Mouse (Mus musculus) gastrocnemius, adult 18-20 months (tissue): ENCODE measurements at regions not wholly inside any gene's neighbourhood (a gene's known extent, or its start where the extent isn't known, plus 50 kb on each side); places are given as distances from the start of the nearest gene placed in this dataset.

ENCODE experiments used
- DNase-seq: peaks from one replicate; pipeline ENCODE4 v3.0.0; 2021; ENCODE audit warnings: low spot score

DNA sequence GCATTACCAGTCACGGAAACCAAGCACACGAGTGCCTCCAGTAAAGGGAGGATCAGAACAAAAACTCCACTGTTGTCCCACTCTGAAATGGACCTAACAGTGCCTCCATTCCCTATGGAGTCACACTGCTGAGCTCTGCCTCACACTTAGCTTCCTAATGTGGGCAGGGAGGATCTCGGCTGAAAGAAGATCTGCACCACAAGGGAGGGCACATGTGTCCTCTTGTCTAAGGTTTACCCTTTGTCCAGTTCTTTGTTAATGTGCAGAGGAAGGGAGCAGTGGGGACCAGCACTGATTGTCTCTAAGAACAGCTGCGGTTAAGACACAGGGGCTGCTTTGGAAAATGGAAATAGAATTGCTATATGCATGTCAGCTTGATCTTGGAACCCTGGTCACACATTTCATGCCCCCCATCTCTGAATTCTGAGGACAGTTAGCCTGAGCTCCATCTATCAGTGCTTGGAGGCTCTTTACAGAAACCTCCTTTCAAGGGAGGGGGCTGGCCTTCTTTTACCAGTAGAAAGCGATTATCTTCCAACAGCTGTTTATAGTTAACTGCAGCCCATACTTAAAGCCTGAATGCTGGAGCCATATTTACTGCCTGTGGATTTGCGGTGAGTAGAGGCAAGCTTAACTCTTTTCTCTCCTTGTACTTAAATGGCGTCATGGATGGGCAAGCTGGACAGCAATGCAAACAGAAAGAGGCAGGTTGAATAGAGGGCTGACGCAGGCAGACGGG lies 485.5 kb upstream of the Cdh11 start:
- no peak for DNase-seq

DNA sequence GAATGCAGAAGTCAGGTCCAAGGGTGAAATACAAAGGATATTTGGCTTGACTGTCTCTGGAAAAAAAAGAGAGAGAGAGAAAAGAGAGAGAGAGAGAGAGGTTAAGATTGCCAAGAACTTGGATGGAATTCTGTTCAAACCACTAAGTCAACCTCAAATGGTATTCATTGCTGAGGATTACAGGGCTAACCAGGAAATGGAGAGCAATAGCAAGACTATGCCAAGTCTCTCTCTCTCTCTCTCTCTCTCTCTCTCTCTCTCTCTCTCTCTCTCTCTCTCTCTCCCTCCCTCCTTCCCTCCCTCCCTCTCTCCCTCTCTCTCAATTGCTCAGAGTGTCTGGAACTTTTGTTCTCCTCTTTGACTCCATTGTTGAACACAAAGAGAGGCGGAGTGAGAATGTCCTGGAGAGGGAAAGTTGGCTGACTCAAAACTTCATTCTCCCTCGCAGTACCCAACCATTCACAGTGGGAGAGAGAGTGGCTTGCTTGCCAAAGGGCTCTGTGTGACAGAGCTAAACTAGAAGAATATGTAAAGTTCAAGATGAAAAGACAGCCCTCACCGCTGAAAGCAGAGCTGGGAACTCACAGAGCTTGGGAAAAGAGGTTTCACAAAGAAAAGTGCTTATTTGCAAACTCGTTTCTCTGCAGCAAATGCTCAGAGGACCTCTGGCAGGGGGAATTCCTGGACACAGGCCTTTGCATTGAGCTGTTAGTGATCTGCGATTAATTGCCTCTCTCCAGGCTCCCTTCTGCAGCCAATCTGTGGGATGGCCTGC lies 487.1 kb upstream of the Cdh11 start:
- DNase-seq, result no peak

DNA sequence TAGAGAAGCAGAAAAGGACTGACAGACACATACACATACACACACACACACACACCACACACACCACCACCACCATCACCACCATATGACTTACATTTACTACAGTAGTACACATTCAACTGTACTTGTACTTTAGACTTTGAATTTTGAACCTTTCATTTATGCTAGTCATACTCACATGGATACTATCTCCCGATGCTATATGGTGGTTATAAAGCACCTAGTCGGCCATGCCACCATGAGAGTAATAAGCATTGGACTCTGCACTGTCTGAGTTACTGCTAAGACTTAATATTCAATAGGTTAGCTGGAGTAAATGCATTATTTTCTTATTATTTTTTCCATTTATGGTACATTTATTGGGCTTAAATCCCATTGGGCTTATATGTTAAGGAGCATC lies 488.0 kb upstream of the Cdh11 start:
- no peak for DNase-seq

DNA sequence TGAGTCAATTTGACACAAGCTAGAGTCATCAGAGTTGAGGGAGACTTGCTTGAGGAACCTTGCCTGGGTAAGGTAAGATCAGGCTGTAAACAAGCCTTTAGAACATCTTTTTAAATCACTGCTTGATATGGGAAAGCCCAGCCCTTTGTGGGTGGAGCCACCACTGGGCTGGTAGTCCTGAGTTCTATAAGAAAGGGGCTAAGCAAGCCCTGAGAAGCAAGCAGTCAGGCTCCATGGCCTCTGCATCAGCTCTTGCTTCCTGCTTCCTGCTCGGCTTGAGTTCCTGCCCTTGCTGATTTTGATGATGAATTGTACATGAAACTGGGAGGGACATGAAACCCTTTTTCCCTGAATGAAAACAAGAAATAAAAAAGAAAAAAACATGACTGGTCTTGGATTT lies 496.4 kb upstream of the Cdh11 start:
- DNase-seq, result no peak

DNA sequence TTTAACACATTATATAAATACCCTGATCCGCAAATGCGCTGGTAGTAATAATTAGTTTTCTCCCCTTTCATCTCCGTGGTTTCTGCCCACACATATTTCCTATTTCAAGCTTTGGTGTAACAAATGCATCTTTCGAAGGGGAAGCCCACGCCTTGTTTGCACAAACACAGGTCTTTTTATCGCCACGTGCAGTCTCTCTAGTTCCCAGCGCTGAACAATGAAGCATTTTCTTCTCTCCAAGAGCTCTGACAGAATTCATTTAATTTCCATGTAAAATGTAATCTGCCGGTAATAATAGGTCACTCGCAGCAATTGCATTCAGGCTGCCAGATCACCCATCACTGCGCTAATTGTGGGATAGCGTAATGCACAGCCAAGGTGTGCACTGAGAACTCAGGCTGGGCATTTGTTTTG lies 503.1 kb upstream of the Cdh11 start:
- DNase-seq, result no peak

DNA sequence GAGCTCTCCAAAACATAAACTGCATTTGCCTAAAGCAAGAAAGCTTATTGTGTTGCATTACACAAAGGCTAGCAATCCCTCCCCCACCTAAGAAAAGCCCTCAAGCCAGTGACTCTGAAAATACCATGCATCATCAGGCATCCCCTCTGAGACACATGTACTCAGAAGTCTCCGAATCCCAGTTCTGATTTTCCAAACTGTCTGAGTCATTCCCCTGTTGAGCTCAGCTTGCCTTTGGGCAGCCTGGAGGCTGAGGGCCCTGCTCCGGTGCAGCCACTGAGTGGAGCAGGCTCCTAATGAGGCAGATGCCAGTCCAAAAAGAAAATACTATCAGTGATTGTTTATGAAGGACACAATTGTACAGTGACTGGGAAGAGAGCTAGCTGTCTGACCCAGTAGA lies 507.5 kb upstream of the Cdh11 start:
- no peak for DNase-seq

DNA sequence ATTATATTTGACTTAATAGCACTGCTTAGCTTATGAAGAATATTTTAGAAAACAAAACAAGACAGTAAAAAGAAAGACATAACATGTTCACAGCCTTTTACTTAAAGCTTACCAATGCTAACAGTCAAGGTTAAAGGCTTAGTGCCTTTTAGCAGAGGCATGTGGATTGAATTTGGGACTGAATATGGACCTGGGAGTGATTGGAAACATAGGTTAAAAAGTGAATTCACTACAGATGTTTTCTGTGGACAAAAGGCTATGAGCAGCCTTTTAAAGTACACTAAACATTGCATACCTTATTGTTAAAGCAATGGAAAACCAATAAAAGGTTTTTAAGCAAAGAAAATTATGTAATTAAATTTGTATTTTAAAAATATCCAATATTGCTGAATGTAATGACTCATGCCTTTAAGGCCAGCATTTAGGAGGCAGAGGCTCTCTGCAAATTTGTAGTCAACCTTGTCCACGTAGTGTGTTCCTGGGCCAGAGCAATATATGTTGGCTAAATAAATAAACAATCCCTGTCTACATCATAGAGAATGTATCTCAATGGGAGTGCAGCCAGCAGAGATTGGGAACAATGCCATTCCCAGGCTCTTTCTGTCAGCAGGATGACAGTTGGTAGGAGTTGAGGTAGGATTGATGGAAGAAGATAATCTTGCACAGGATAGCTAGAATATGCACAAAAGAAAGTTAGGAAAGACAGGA lies 521.2 kb upstream of the Cdh11 start:
- DNase-seq, result no peak

DNA sequence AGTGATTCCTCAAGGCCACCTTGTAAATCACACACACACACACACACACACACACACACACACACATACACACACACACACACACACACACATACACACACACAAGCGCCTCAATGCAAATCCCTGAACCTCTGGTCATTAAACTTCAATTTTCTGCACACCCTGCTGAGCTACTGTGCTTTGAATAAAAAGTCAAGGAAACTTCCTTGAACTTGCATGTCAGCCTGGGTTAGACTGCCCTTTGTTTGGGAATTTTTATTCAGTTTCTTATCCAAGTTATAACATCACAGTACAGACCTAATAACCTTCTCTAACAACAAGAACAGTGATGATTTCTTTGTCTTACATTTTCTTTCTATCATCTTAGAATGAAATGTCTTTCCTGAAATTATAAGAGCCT lies 528.1 kb upstream of the Cdh11 start:
- DNase-seq, result no peak

DNA sequence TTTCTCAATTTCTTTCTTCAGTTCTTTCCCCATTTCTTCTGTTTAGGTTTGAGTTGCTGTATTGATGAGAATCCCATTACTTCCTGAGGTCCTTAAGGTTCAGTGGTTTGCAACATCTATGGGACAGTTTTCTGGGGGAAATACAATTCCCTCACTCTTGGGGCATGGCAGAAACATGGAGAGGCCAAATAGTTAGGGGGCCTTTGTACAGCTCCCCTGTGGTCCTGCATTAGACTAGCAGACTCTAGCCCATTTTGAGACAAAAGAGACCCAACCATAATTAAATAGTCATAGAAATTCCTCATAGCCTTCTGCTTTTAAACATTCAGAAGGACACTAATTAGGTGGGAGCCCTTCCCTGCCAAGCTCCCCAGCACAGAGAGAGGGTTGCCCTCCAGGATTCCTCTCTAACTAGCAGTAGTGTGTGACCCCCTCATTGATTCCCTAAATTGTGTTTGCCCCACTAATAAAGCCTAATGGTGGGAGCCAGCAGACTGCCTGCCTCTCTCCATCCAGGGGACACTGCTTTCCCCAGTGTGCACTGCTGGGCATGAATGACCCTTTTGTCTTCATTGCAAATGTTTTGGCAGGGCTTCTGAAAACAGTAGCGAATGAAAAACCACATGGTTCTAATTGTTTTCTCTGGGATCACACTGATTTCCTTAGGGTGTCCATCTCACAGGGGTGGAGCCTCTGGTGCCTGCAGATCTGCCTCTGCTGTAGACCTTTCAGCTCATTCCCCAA lies 529.0 kb upstream of the Cdh11 start:
- no peak for DNase-seq

DNA sequence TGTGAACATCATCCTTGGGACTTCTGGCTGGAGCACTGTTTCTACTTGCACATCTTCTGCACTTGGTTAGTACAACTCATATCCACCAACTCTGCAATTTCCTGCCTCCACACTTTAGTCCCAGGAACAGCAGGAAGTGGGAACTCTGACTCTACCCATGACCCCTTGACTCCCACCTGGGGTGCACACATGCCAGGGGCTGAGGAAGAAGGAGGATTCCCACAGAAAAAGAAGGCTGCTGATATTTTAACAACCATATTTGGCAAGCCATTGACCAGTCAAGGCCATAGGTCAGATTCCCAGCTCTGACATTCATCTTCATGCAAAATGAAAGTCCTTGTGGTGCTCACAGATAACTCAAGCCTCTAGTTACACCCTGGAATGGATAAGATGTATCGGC lies 530.3 kb upstream of the Cdh11 start:
- no peak for DNase-seq

DNA sequence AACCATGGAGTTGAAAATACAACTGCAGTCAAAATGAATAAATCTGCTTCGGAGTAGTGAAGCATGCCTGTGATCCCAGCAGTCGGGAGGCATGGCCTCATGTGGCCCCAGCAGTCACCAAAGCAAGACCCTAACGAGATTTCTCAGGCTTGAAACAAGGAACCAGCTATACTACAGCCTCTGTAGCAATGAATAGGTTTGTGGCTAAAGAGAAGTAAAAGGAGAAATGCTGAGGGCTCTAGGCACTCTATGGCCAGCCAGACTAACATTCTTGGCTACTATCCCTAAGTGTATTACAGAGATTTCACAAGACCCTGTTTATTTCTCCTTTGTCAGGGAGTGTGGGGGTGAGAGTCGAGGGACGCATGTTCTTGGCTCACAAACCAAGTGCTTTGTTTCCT lies 531.2 kb upstream of the Cdh11 start:
- no peak for DNase-seq

DNA sequence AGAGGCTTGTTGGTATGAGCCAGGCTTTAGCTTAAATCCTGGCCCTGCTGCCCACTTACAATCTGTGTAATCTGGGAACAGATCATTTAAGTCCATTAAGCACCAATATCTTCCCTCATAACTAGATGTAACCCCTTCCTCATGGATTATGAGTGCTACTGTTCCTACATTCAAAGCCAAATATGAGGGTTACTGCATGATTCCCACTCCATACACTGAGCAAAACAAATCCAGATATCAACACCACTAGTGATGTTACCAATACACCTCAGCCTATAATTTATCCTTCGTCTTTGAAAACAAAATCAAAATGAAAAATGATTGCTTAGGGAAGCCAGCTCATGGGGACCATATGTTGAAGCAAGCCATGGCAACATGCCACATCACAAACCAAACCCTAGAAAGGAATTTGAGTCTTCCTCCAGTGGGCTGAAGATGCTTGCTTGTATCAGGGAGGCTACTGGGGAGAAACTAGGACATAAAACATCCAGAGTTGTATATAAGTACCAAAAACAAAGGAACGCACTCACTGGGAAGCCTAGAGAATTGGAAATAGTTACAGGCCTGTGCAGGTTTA lies 531.8 kb upstream of the Cdh11 start:
- no peak for DNase-seq

DNA sequence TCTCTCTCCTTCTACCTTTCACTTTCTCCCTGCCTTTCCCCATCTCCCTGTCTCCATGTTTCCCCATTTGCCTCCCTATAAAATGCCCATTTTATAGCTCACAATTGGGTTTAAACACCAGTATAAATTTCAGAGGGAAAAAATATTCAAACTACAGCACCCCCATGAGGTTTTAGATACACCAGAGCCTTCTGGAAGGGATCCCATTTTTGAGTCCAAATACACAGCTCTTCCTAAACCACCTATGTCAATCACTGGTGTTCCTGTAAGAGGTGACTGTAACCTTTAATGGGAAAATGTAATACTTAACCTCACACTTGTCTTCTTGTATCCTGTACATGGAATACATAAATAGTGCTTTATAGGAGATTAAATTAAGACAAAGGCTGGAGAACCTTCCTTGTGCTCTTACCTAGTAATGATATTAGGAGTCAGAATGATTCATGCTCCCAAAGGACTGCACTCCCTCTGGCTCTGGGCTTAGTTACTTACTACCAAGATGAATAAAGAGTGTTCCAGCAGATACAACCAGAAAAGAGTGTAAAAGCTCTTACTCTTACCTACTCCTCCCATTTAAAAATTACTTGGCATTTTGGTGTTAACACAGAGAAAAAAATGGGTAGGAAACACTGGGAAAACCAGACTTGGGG lies 538.7 kb upstream of the Cdh11 start:
- no peak for DNase-seq

DNA sequence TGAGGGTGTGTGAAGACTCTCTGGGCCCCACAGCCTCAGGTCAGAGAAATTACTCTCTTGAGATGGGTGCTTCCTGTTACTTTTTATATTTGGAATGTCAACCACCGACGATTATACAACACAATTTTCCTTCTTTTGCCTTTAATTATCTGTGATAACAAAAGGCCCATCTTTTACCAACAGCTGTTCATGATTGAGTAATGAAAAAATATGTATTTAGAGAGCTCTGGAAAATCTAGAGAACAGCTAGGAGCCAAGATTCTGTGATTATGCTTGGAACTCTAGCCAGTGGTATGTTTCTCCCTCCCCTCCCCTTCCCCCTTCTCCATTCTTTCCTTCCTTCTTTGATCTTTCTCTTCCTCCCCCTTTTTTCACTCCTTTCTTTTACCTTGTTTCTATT lies 546.0 kb upstream of the Cdh11 start:
- no peak for DNase-seq

DNA sequence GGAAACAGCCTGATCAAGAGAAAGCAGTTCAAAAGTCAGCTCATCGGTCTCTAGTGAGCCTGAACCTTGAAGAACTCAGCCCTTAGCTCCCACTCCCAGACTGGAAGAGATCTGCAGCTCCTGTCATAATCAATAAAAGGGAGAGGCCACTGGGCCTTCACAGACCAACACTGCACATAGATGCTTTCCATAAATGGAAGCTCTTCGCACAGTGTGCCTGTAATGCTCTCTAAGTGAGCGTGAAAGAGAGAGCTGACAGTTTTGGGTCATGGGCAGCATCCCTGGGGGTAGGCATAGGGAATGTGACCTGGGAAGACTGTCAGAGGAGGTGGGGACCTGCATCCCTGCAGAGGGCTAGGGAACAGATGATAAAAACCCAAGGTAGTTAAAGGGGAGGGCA lies 551.9 kb upstream of the Cdh11 start:
- DNase-seq, result no peak

DNA sequence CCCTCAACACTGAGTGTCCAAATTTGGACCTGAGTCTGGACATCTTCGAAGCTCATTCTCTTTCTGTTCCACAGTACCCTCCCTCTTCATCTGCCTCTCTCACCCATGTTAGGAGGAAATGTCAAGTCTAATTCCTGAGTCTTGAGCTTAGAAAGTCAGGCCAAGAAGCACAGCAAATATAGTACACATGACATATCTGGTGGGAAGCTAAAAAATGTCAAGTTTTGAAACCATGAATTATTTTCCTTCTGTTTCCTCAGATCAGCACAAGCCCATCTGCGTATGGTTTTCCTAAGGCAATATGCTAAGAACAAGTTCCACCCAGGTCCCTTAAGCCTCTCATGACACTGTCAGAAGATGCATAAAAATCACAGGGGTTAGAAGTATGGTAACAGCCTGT lies 553.6 kb upstream of the Cdh11 start:
- DNase-seq, result no peak

DNA sequence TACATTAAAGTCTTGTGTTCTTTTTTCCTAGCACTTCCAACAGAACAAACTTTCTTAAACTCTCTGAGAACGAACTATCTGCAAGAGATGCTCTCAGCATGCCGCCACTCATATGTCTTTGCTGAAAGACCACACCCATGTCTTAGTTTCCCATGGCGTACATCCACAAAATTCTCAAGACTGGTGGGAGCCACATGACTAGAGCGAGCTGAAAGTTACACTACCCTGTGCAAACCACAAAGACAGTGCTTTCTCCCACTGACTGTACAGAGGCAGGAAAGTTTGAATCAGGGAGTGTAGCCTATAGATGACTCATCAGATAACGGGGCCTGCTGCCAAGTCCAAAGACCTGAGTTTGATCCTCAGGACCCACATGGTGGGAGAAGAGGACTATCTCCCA lies 554.5 kb upstream of the Cdh11 start:
- no peak for DNase-seq

DNA sequence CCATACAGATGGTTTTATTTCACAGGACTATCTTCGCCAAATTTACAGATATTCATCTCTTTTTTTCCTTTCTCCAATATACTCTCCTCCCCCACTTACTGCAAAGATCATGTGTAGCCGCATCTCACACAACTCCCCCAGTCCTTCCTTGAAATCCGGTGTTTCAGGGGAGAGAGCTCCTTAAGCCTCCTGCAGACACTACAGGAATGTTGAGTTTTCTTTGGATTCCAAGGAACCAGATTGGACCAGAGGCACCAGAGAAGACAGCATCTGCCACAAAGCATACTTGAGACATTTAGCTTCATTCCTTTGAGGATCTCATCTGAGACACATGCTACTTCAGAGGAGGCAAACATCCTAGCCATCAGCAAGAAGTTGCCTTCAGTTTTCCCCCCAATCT lies 558.4 kb upstream of the Cdh11 start:
- DNase-seq, result no peak

DNA sequence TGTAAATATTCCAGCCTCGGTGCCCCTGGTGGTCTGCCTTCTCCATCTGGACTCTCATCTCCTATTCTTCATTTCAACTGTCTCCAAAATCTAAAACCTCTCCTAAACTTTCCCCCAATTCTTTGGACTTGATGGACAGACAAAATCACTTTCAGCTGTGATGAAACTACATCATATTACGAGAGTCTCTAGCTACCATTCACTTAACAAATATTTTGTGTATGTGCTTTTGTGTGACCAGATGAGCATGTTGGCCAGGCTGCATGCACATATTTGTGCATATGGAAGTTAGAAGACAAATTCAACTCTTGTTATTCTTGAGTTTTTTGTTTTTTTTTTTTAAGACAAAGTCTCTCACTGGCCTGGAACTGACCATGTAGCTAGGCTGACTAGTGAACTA lies 559.4 kb upstream of the Cdh11 start:
- no peak for DNase-seq

DNA sequence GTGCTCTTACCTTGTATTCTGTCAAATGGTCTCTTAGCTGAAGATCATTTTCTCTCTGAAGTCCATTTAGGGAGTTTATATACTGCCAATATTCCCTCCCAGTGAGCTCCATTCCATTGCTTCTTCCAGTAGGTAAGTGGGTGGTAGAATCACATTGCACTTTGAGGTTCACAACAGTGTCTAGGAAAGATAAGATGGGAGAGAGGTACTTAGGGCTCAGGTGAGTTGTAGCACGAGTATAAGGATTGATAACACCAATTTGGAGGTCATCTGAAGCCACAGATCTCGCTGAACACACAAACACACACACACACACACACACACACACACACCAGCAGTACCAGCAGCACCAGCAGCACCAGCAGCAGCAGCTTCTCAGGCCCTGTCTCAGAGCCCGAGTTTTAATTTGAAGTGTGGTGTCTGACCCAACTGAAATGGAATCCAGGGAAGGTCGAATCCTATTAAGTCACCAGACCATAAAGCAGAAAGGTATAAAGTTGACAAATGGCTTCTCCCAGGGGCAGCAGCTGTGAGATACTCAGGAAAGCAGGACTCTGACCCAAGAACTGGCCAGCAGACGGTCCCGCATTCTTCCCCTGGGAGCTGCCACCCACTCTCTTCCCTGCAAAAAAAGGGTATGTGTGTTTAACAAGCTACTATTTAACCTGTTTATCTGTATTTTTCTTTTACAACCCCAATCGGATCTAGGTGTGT lies 561.9 kb upstream of the Cdh11 start:
- DNase-seq, result no peak
